Mouse (Mus musculus) spleen, adult 2 months (tissue): ENCODE results near the gene Crebbp.

ENCODE experiments used
- CTCF ChIP-seq: fragments of 200-500 bp; IDR thresholded peaks from 2 replicates; pipeline ENCODE4 v1.5.1; 2011; ENCODE audit warnings: mild to moderate bottlenecking, inconsistent platforms; ENCODE audit not compliant: insufficient read depth, insufficient read length, insufficient replicate concordance; ENCODE audit errors: extremely low read depth
- POLR2A ChIP-seq: fragments of 200-500 bp; IDR thresholded peaks from 2 replicates; pipeline ENCODE4 v1.6.1; 2011; ENCODE audit warnings: low read depth, low read length, inconsistent platforms

DNA sequence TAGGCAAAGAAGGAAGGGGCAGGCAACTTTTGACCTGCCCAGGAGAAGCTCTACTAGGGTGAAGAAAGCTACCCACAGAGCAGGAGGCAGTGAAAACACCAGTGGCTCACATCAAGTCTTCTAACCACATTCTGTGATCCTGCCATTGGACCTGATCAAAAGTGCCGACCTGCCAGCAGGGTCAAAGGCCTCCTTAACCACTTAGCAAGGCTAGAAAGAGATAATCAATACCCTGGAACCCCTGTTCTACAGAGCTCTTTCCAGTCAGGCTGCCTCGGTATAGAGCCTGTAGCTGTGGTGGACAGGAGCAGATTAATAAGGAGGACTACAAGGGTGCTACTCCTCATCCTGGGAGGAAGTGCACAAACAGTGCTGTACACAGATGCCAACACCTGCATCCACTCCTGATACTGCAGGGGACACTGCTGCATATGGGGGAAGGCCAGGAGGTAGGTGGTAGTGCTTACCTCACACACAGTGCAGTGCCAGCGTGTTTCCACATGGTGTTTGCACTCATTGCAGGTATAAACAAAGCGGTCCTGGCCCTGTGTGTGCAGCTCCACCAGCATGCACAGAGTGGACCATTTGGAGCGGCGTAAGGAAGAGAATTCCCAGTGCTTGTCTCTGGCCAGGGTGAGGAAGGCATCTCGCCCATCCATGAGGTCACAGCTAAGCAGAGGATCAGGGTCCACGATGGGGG is 126.4 kb downstream of the Crebbp start:
- no peak for TF ChIP-seq CTCF
- TF ChIP-seq POLR2A: no peak
